ENCODE assay signal across 8 mouse cellular contexts in genomic region chr13:73936938-73937320, GRCm38 (mm10). TPM values are rescaled to one million over a fixed set of nuclear protein-coding genes. Genes with fewer than 3 reads are reported as not detected.
DNase-seq lines count a peak whose midpoint lies in the region; ATAC-seq and TF ChIP-seq lines count a peak whose summit lies in the region.

No protein-coding gene starts in this region.

- peak overlapping the region; percentile 81 to 95 for H3K4me3 ChIP-seq in heart, embryonic 14.5 days (ENCODE audit: control insufficient read depth in 1 of 2, insufficient read depth in 1 of 2, low read depth in 1 of 2, low read length in 2 of 2)
- peak overlapping the region; percentile 79 to 99 for H3K4me3 ChIP-seq in MEL (ENCODE audit: control insufficient read depth in 1 of 2, insufficient read depth in 1 of 2, low read depth in 2 of 2, low read length in 2 of 2)
- peak overlapping the region; percentile 75 for H3K4me3 ChIP-seq in forebrain, embryonic 13.5 days
- H3K4me3 ChIP-seq in liver, postnatal 0 days (ENCODE audit: low read depth, low read length): peak overlapping the region; percentile 83

- WGBS in heart, embryonic 14.5 days: 14% methylated on average over 5 of the region's 5 CpGs
- 16% methylated on average over 5 of the region's 5 CpGs for WGBS in forebrain, embryonic 13.5 days
- 9% methylated on average over 5 of the region's 5 CpGs for WGBS in liver, postnatal 0 days (ENCODE audit: insufficient replicate concordance)

- H3K4me1 ChIP-seq in heart, embryonic 14.5 days (ENCODE audit: control insufficient read depth in 2 of 2, insufficient read depth in 2 of 2, low read length in 2 of 2): peaks cover 3 to 14% of the 10 kb centered on the region in 2 experiments; a peak in 2 of 4 replicates
- peaks cover 0 to 10% of the 10 kb centered on the region in 2 experiments; a peak in 3 of 4 replicates for H3K4me1 ChIP-seq in MEL (ENCODE audit: control insufficient read depth in 1 of 2, insufficient read depth in 2 of 2, low read length in 2 of 2)
- peaks cover 17% of the 10 kb centered on the region for H3K4me1 ChIP-seq in forebrain, embryonic 13.5 days
- peaks cover 14% of the 10 kb centered on the region for H3K4me1 ChIP-seq in liver, postnatal 0 days (ENCODE audit: insufficient read depth)

- peaks cover 13% of the 10 kb centered on the region for H3K79me2 ChIP-seq in MEL (ENCODE audit: control insufficient read depth, insufficient read depth, low read length, poor library complexity)

- no peaks in the 10 kb centered on the region for H3K27me3 ChIP-seq in heart, embryonic 14.5 days (ENCODE audit: control insufficient read depth, insufficient read depth, low read length)
- H3K27me3 ChIP-seq in MEL (ENCODE audit: control insufficient read depth in 1 of 2, insufficient read depth in 2 of 2, low read length in 2 of 2): no peaks in the 10 kb centered on the region
- no peaks in the 10 kb centered on the region for H3K27me3 ChIP-seq in forebrain, embryonic 13.5 days
- H3K27me3 ChIP-seq in liver, postnatal 0 days (ENCODE audit: insufficient read depth, low read length): no peaks in the 10 kb centered on the region

- TF ChIP-seq EP300 in MEL (IDR thresholded peaks at IDR 0.05; ENCODE audit: low read depth in 1 of 2, low read length in 2 of 2): no peak
- TF ChIP-seq EP300 in liver, postnatal 0 days (IDR thresholded peaks at IDR 0.05; ENCODE audit: low read depth): no peak

- TF ChIP-seq POLR2A in MEL (IDR thresholded peaks at IDR 0.05; ENCODE audit: control insufficient read depth in 1 of 2, insufficient read depth in 1 of 2, low read depth in 1 of 2, low read length in 2 of 2, poor library complexity in 1 of 2): no peak

- peak overlapping the region; percentile 78 for H3K4me2 ChIP-seq in heart, embryonic 14.5 days (ENCODE audit: low read length)
- peak overlapping the region; percentile 81 for H3K4me2 ChIP-seq in forebrain, embryonic 13.5 days
- peak overlapping the region; percentile 94 for H3K4me2 ChIP-seq in liver, postnatal 0 days (ENCODE audit: low read depth, low read length)

- no peak for DNase-seq in heart, postnatal 36 days
- peak; percentile 65 for DNase-seq in MEL (ENCODE audit: low read depth, low spot score)
- DNase-seq in liver, postnatal 0 days: no peak
- no peak for DNase-seq in testis, postnatal 14 days (ENCODE audit: low spot score)
- DNase-seq in urinary bladder, postnatal 14 days (ENCODE audit: low spot score): no peak
- DNase-seq in thymus, adult 18-20 months: no peak

- no peak for ATAC-seq in heart, embryonic 14.5 days (ENCODE audit: insufficient number of reproducible peaks, insufficient read depth, low FRiP score, low read depth)
- no peak for ATAC-seq in forebrain, embryonic 13.5 days
- ATAC-seq in liver, postnatal 0 days: no peak

- peak overlapping the region; percentile 82 for H3K9ac ChIP-seq in heart, embryonic 14.5 days (ENCODE audit: low read length)
- H3K9ac ChIP-seq in MEL (ENCODE audit: control insufficient read depth, low read depth, low read length, poor library complexity, severe bottlenecking): peak overlapping the region; percentile 94
- peak overlapping the region; percentile 76 for H3K9ac ChIP-seq in forebrain, embryonic 13.5 days
- H3K9ac ChIP-seq in liver, postnatal 0 days (replicated peaks): peak overlapping the region; percentile 83

- H3K36me3 ChIP-seq in heart, embryonic 14.5 days (ENCODE audit: control insufficient read depth, insufficient read depth, low read length): peaks cover 60% of the 10 kb centered on the region
- H3K36me3 ChIP-seq in MEL (ENCODE audit: control insufficient read depth in 1 of 2, insufficient read depth in 2 of 2, low read length in 2 of 2): peaks cover 11 to 14% of the 10 kb centered on the region in 2 experiments
- peaks cover 51% of the 10 kb centered on the region for H3K36me3 ChIP-seq in forebrain, embryonic 13.5 days (ENCODE audit: poor library complexity, severe bottlenecking)
- peaks cover 13% of the 10 kb centered on the region for H3K36me3 ChIP-seq in liver, postnatal 0 days (replicated peaks; ENCODE audit: insufficient read depth, low read length)

- peak overlapping the region in 1 of 2 experiments; percentile 83; a peak in 3 of 4 replicates for H3K27ac ChIP-seq in heart, embryonic 14.5 days (replicated peaks in 1 of 2; ENCODE audit: control insufficient read depth in 1 of 2, insufficient read depth in 1 of 2, low read depth in 2 of 2, low read length in 2 of 2)
- peak overlapping the region; percentile 67 for H3K27ac ChIP-seq in MEL (ENCODE audit: control insufficient read depth, low read depth, low read length)
- no peak overlapping the region for H3K27ac ChIP-seq in forebrain, embryonic 13.5 days
- 0 out of 2 replicates have a peak overlapping the region, but pooled peaks have one; percentile 92 for H3K27ac ChIP-seq in liver, postnatal 0 days (ENCODE audit: low read depth)

- no peak for TF ChIP-seq RAD21 in MEL (IDR thresholded peaks at IDR 0.05; ENCODE audit: low read depth, low read length)

- no peak for TF ChIP-seq CTCF in MEL (IDR thresholded peaks at IDR 0.05 in 2 of 3, conservative IDR thresholded peaks at IDR 0.05 in 1 of 3; ENCODE audit: control insufficient read depth in 1 of 3, insufficient read depth in 1 of 3, low read depth in 2 of 3, low read length in 3 of 3, poor library complexity in 1 of 3, severe bottlenecking in 1 of 3)
- no peak for TF ChIP-seq CTCF in liver, postnatal 0 days (IDR thresholded peaks at IDR 0.05; ENCODE audit: low read depth)

- intact Hi-C loops in heart, postnatal 36 days (cut with DNase I): no loop called here

- no peaks in the 10 kb centered on the region for H3K9me3 ChIP-seq in heart, embryonic 14.5 days (ENCODE audit: control insufficient read depth, low read length)
- H3K9me3 ChIP-seq in MEL (replicated peaks; ENCODE audit: insufficient read depth, low read length): no peaks in the 10 kb centered on the region
- H3K9me3 ChIP-seq in forebrain, embryonic 13.5 days (replicated peaks): no peaks in the 10 kb centered on the region
- H3K9me3 ChIP-seq in liver, postnatal 0 days (ENCODE audit: low read length): no peaks in the 10 kb centered on the region

TF ChIP-seq in MEL, 35 proteins besides CTCF, POLR2A, EP300 and RAD21:
- TF ChIP-seq JUND (IDR thresholded peaks at IDR 0.05; ENCODE audit: low read depth, low read length): no peak
- TF ChIP-seq TBP (IDR thresholded peaks at IDR 0.05; ENCODE audit: low read depth, low read length): 0 out of 2 replicates have a peak, but pooled peaks have one; percentile 30

RNA-seq across cellular contexts. Expression of gene Trip13, which starts 0.7 kb away (rescaled TPM):
- 27.7 and 27.9 TPM in 2 replicates for polyA plus RNA-seq in heart, embryonic 14.5 days (2014; fragmentation: Nextera tagmentation; extraction: Ambion mirVana)
- total RNA-seq in heart, postnatal 36 days (2021): under 1 TPM; 0.33 to 0.68 TPM
- total RNA-seq in MEL (2012; rRNA removed): 44.1 and 48.9 TPM in 2 replicates
- 10 to 100 TPM in 1 of 2 experiments, not detected in 1; 55.3 TPM for polyA plus RNA-seq in MEL (2012; ENCODE audit: insufficient read depth in 1 of 2, insufficient read length in 2 of 2, low read depth in 1 of 2, low replicate concordance in 2 of 2, missing spikeins in 1 of 2)
- polyA plus RNA-seq in forebrain, embryonic 13.5 days (2015; fragmentation: Nextera tagmentation; extraction: Ambion mirVana): 30.8 and 33.8 TPM in 2 replicates
- 6.9 and 7.7 TPM in 2 replicates for polyA plus RNA-seq in liver, postnatal 0 days (2015; fragmentation: Nextera tagmentation; extraction: Ambion mirVana)

RNA-seq across cellular contexts. Expression of gene Brd9, which starts 0.7 kb away (rescaled TPM):
- 37.1 and 38.6 TPM in 2 replicates for polyA plus RNA-seq in heart, embryonic 14.5 days (2014; fragmentation: Nextera tagmentation; extraction: Ambion mirVana)
- total RNA-seq in heart, postnatal 36 days (2021): 10 to 100 TPM; 20.6 to 23.6 TPM
- total RNA-seq in MEL (2012; rRNA removed): 19.0 and 21.4 TPM in 2 replicates
- polyA plus RNA-seq in MEL (2012; ENCODE audit: insufficient read depth in 1 of 2, insufficient read length in 2 of 2, low read depth in 1 of 2, low replicate concordance in 2 of 2, missing spikeins in 1 of 2): 10 to 100 TPM in 1 of 2 experiments, not detected in 1; 29.2 TPM
- 87.9 and 89.7 TPM in 2 replicates for polyA plus RNA-seq in forebrain, embryonic 13.5 days (2015; fragmentation: Nextera tagmentation; extraction: Ambion mirVana)
- polyA plus RNA-seq in liver, postnatal 0 days (2015; fragmentation: Nextera tagmentation; extraction: Ambion mirVana): 10.3 and 10.6 TPM in 2 replicates

RNA-seq across cellular contexts. Expression of gene Zdhhc11, which starts 26.7 kb away (rescaled TPM):
- not detected in 2 replicates for polyA plus RNA-seq in heart, embryonic 14.5 days (2014; fragmentation: Nextera tagmentation; extraction: Ambion mirVana)
- not detected for total RNA-seq in heart, postnatal 36 days (2021)
- not detected in 2 replicates for total RNA-seq in MEL (2012; rRNA removed)
- polyA plus RNA-seq in MEL (2012; ENCODE audit: insufficient read depth in 1 of 2, insufficient read length in 2 of 2, low read depth in 1 of 2, low replicate concordance in 2 of 2, missing spikeins in 1 of 2): not detected
- not detected in 2 replicates for polyA plus RNA-seq in forebrain, embryonic 13.5 days (2015; fragmentation: Nextera tagmentation; extraction: Ambion mirVana)
- not detected in 2 replicates for polyA plus RNA-seq in liver, postnatal 0 days (2015; fragmentation: Nextera tagmentation; extraction: Ambion mirVana)
